Mouse (Mus musculus): Measurements from ENCODE around the gene Pgc. TPM values are rescaled to one million over a fixed set of nuclear protein-coding genes. Genes with fewer than 3 reads are reported as not detected.

Pgc gene
- not detected for total RNA-seq (2021)
- long read RNA-seq, experiment 1 = 0 reads
- long read RNA-seq, experiment 2 = 0 reads

DNA sequence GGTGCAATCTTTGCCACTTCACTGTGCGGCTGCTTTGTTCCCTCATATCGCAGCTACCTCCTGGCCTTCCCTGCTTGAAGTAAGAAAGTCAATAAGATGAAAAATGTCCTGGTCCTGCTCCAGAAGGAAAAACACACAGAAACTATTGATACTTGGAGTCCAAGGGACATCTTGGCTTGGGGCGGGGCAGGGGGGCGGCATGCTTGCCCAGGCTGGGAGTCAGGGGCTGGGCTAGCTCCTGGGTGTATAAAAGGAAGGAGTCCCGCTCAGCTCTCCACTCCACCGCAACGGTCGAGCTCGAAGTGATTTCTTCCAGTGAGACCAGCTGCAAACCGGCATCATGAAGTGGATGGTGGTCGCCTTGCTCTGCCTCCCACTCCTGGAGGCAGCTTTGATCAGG is at the start of gene Pgc:
TSS of gene Pgc (plus strand) at position 277 of the 400 bp plus-strand sequence.
- DNase-seq (ENCODE audit: low spot score in 2 of 2) = no peak
- no peak for TF ChIP-seq CTCF (conservative IDR thresholded peaks at IDR 0.05)
- Histone ChIP-seq H3K4me3 (no peak within 1 kb of the TSS), H3K27ac (no peak within 1 kb of the TSS)

DNA sequence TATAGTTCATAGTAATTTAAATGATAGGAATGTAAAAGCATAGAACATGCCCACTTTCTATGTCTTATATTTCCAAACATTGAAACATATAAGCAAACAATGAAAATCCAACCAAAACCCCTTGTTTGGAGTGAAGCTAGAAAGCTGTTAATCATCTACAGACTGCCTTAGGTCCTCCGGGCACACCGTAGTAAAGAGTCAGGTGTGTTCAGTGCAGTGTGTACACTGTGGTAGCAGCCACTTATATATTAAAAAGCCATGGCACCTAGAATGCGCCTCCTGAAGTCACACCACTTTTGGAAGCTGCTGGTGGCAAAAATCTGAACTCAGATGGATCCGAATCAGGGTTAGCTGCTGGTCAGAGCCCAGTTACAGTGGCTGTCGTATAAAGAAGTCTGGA is 48.4 kb upstream of the Pgc start:
- DNase-seq (ENCODE audit: low spot score in 2 of 2) = no peak
- Histone ChIP-seq H3K4me3 (no peak overlapping the region), H3K27ac (no peak overlapping the region)
- TF ChIP-seq CTCF (conservative IDR thresholded peaks at IDR 0.05) = no peak

DNA sequence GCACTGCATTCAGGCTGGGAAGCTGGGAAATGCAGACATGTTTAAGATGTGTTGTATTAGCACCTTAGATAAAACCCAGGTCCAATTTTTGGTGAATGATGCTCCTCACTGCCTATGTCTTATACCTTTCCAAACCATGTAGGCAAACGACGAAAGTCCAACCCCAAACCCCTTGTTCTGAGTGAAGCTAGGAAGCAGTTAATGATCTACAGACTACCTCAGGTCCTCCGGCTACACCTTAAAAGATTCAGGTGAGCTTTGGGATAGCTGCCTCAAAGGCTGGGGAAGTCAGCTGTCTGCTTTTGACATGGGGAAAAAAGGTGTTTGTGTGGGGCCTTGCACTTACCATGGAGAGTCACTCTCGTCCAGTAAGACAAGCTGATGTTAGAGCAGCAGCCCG is 47.9 kb upstream of the Pgc start:
- DNase-seq (ENCODE audit: low spot score in 2 of 2) = no peak
- no peak for TF ChIP-seq CTCF (conservative IDR thresholded peaks at IDR 0.05)
- no peak overlapping the region for H3K4me3 ChIP-seq
- no peak overlapping the region for H3K27ac ChIP-seq

- Histone ChIP-seq H3K4me3 (no peak overlapping the region), H3K27ac (no peak overlapping the region)
- no peak for TF ChIP-seq CTCF (conservative IDR thresholded peaks at IDR 0.05)
- DNase-seq (ENCODE audit: low spot score in 2 of 2) = no peak
Observed at GRCm38 (mm10) chr17:47682836-47683235, 43.8 kb upstream of the Pgc start.

GRCm38 (mm10) chr17:47687409-47688343 is 39.0 kb upstream of the Pgc start:
- DNase-seq (ENCODE audit: low spot score in 2 of 2) = peak; percentile 95 to 97
- Histone ChIP-seq H3K4me3 (peak overlapping the region; percentile 89), H3K27ac (peak overlapping the region; percentile 93)
- TF ChIP-seq CTCF (conservative IDR thresholded peaks at IDR 0.05) = no peak

DNA sequence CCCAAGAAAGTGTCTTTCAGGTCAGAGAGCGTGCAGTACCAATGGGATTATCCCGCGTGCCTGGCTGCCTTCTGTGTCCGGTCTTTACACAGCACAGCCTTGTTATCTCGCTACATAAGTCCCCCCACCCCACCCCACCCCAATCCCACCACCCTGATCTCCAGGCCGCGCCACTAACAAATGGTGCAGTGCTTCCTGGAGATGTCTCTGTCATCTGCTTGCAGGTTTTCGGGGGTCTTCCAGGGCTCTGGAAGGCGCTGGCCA is 38.4 kb upstream of the Pgc start, which contains the start of gene Tomm6:
TSS of gene Tomm6 (minus strand) at position 43 of the 264 bp plus-strand sequence.
- Histone ChIP-seq H3K27ac (peak within 1 kb of the TSS; percentile 93), H3K4me3 (peak within 1 kb of the TSS; percentile 89)
- DNase-seq (ENCODE audit: low spot score in 2 of 2) = no peak
- no peak for TF ChIP-seq CTCF (conservative IDR thresholded peaks at IDR 0.05)

GRCm38 (mm10) chr17:47688608-47689575 is 37.8 kb upstream of the Pgc start, which contains the start of gene Frs3:
Gene Frs3, plus strand, starts transcription at chr17:47689030.
- Histone ChIP-seq H3K4me3 (peak within 1 kb of the TSS; percentile 89), H3K27ac (peak within 1 kb of the TSS; percentile 93)
- peak; percentile 73 to 80 for DNase-seq (ENCODE audit: low spot score in 2 of 2)
- peak; percentile 49 for TF ChIP-seq CTCF (conservative IDR thresholded peaks at IDR 0.05)

DNA sequence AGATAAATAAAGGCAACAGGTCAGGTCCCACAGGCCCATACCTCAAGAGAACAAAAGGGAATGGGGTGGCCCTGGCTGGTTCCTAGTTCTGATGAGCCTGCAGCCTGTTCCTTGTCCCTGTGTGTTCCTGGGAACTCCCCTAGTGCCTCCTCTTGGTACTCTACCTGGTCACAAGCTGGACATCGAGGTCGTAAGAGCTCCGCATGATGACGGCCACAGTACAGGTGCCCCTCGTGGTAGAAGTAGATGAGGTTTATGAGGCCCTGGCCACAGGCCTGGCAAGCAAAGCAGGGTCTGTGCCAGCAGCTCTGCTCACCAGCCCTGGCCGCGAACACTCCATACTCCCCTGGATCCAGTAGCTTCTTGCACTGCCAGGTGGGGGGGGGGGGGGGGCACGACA is 36.7 kb upstream of the Pgc start:
- Histone ChIP-seq H3K27ac (no peak overlapping the region), H3K4me3 (peak overlapping the region; percentile 89)
- no peak for DNase-seq (ENCODE audit: low spot score in 2 of 2)
- no peak for TF ChIP-seq CTCF (conservative IDR thresholded peaks at IDR 0.05)

DNA sequence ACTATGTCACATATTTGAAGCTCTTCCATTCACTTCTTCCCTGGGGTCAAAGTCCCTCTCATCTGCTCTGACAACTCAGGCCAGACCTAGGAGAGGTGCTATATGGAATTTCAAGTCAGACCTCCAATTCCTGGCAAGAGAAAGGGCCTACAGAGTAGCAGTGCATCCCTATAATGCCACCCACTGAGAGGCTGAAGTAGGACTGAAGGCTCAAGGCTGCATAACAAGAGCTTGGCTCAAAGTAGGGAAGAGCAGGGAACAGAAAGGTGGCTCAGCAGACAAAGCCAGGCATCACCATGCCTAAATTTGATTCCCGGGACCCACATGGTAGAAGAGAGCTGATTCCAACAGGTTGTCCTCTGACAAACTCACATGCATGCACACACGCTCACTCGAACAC is 35.0 kb upstream of the Pgc start:
- TF ChIP-seq CTCF (conservative IDR thresholded peaks at IDR 0.05) = no peak
- H3K27ac ChIP-seq = no peak overlapping the region
- no peak for DNase-seq (ENCODE audit: low spot score in 2 of 2)

GRCm38 (mm10) chr17:47693671-47694441 is 32.8 kb upstream of the Pgc start:
- no peak for TF ChIP-seq CTCF (conservative IDR thresholded peaks at IDR 0.05)
- no peak for DNase-seq (ENCODE audit: low spot score in 2 of 2)
- Histone ChIP-seq H3K4me3 (peak overlapping the region; percentile 78), H3K27ac (peak overlapping the region; percentile 89; the same call in 1 of the 2 replicates)

More for the DNA sequence above, 35.0 kb upstream of the Pgc start:
- H3K4me3 ChIP-seq = no peak overlapping the region

GRCm38 (mm10) chr17:47694442-47694502 is 32.4 kb upstream of the Pgc start, which contains the start of gene Gm21981:
Gene Gm21981, minus strand, starts transcription at chr17:47694455.
- H3K27ac ChIP-seq = peak within 1 kb of the TSS; percentile 89
- peak within 1 kb of the TSS; percentile 78 for H3K4me3 ChIP-seq
- DNase-seq (ENCODE audit: low spot score in 2 of 2) = no peak
- no peak for TF ChIP-seq CTCF (conservative IDR thresholded peaks at IDR 0.05)

DNA sequence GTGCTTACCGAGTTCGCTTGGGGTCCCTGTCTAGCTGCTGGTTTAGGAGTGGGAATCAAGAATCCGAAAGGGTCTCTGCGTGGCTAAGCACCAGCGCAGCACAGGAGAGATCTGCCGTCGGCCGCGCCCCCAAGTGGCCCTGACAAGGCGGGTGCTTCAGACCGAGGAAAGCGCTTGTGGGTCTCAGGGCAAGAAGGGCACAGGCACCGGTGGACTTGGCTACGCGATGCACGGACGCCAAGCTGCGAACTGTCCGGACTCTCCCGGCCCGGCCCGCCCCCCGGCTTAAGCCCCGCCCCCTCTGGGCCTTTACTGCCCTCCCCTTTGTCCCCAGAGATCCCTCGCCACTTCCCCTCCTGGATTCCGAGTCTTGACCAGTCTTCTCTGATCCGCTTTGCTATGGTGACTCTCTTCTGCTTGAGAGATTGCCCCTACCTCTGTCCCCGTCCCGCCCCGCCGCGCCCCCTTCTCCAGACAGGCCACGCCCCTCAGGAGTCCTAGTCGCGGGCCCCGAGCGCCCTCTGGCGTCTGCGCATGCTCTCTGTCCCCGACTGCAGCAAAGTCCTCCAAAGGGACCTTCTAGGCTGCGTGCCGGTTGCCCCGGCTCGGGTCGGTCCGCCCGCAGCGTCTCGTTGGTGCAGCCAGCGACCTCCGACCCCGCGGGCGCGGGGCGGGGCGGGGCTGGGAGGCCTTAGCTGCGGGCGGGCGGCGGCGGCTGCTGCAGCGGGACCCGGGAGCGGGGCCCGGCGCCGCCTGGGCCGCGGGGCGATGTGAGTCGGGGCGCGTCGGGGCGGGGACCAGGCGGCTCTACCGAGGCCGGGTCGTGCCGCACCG is 31.9 kb upstream of the Pgc start, which contains the start of gene Prickle4:
TSS of gene Prickle4 (minus strand) at position 234 of the 834 bp plus-strand sequence.
- peak; percentile 97 to 99 for DNase-seq (ENCODE audit: low spot score in 2 of 2)
- peak within 1 kb of the TSS; percentile 89 for H3K27ac ChIP-seq

More for the DNA sequence above, 31.9 kb upstream of the Pgc start, which contains the start of gene Prickle4:
- peak within 1 kb of the TSS; percentile 78 for H3K4me3 ChIP-seq
- TF ChIP-seq CTCF (conservative IDR thresholded peaks at IDR 0.05) = peak; percentile 79
